Mouse (Mus musculus): ENCODE results near the gene Serpina3k.

DNA sequence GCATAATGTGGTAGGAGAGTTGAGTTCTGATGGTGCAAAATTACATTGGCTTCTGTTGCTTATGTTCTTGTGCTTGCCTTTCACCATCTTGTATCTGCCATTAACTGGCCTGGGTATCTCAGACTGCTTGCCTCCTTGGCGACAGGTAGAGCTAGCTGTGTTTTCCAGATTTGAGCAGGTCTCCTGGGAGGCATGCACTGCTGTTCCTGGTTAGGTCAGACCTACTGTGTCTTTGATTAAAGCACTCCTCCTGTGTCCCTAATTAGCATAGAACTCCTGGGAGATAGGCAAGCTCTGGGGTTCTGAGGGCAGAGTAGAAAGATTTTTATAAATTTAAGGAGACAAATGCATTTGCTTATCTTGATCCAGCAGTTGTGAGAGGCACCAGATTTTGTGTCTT lies 6.6 kb upstream of the Serpina3k start:
- TF ChIP-seq CTCF (conservative IDR thresholded peaks at IDR 0.05; ENCODE audit: low read length) (no peak), NANOG (IDR thresholded peaks at IDR 0.05; ENCODE audit: borderline replicate concordance, low read length) (no peak)

Data from E14TG2a.4 (cell line).